Mouse (Mus musculus): Measurements from ENCODE around the gene Srarp. TPM values are rescaled to one million over a fixed set of nuclear protein-coding genes. Genes with fewer than 3 reads are reported as not detected.

Gene Srarp
- polyA plus RNA-seq, 1 experiment from 2014 or later = not detected

DNA sequence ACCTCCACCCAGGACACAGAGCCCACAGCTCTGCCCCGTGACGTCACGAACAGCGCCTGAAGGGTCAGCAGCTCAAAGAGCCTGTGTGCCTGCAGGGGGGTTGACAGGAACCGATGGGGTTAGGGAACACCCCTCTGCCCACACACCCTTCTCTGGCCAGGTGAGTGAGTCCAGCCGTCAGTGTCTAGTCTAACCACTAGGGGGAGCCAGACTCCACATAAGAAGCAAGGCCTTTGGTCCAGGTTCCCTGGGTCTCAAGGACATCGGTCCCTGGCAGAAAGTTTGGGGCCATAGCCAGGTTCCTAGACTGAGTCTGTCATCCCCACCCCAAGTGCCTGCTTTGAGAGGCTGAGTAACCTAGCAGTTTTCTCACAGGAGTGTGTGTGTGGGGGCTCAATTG lies 50.6 kb downstream of the Srarp start:
- peak; percentile 81 for DNase-seq (ENCODE audit: low spot score)
- peak; percentile 34; the same call in 1 of the 2 replicates for ATAC-seq (replicated peaks; ENCODE audit: low FRiP score, low TSS enrichment, low read depth)

More for the DNA sequence above, 50.6 kb downstream of the Srarp start:
- no peak overlapping the region for H3K27ac ChIP-seq (ENCODE audit: low read depth)
- no peak overlapping the region for H3K4me3 ChIP-seq (ENCODE audit: low read depth, low read length)
- H3K9ac ChIP-seq (ENCODE audit: low read length) = no peak overlapping the region
- WGBS = 0% methylated on average over 7 of the region's 7 CpGs
- H3K9me3 ChIP-seq (ENCODE audit: control insufficient read depth, low read length) = no peaks in the 10 kb centered on the region
- H3K36me3 ChIP-seq (ENCODE audit: control insufficient read depth, insufficient read depth, low read length) = no peaks in the 10 kb centered on the region
- no peak overlapping the region for H3K4me2 ChIP-seq (ENCODE audit: low read length)
- peaks cover 32% of the 10 kb centered on the region for H3K27me3 ChIP-seq (replicated peaks; ENCODE audit: control insufficient read depth, insufficient read depth, low read length)
- peaks cover 11% of the 10 kb centered on the region for H3K4me1 ChIP-seq (replicated peaks; ENCODE audit: control insufficient read depth, insufficient read depth, low read length)

Other genes starting within 250 kb of the Srarp start
- 4.6 and 4.9 TPM in 2 replicates for gene Rsg1, start 222.1 kb downstream of the Srarp start, polyA plus RNA-seq (2014; fragmentation: Nextera tagmentation; extraction: Ambion mirVana)
- 14.2 and 15.8 TPM in 2 replicates for gene Arhgef19, start 196.6 kb downstream of the Srarp start, polyA plus RNA-seq (2014; fragmentation: Nextera tagmentation; extraction: Ambion mirVana)
- gene Epha2, start 134.9 kb downstream of the Srarp start, polyA plus RNA-seq (2014; fragmentation: Nextera tagmentation; extraction: Ambion mirVana) = 3.4 and 3.5 TPM in 2 replicates
- gene Fam131c, start 67.9 kb downstream of the Srarp start, polyA plus RNA-seq (2014; fragmentation: Nextera tagmentation; extraction: Ambion mirVana) = 2.4 and 2.9 TPM in 2 replicates
- gene Clcnka, start 37.4 kb downstream of the Srarp start, polyA plus RNA-seq (2014; fragmentation: Nextera tagmentation; extraction: Ambion mirVana) = 0.30 TPM in 1 of 2 replicates, not detected in the other
- 0.51 TPM in 1 of 2 replicates, not detected in the other for gene Clcnkb, start 20.1 kb downstream of the Srarp start, polyA plus RNA-seq (2014; fragmentation: Nextera tagmentation; extraction: Ambion mirVana)
- gene Hspb7, start 15.3 kb downstream of the Srarp start, polyA plus RNA-seq (2014; fragmentation: Nextera tagmentation; extraction: Ambion mirVana) = 3.5 and 3.8 TPM in 2 replicates
- 29.9 and 30.9 TPM in 2 replicates for gene Zbtb17, start 8.5 kb upstream of the Srarp start, polyA plus RNA-seq (2014; fragmentation: Nextera tagmentation; extraction: Ambion mirVana)
- 12.8 and 14.9 TPM in 2 replicates for gene Spen, start 102.5 kb upstream of the Srarp start, polyA plus RNA-seq (2014; fragmentation: Nextera tagmentation; extraction: Ambion mirVana)
- gene Fblim1, start 170.0 kb upstream of the Srarp start, polyA plus RNA-seq (2014; fragmentation: Nextera tagmentation; extraction: Ambion mirVana) = 94.6 and 108 TPM in 2 replicates
- 6.0 and 8.4 TPM in 2 replicates for gene Tmem82, start 182.5 kb upstream of the Srarp start, polyA plus RNA-seq (2014; fragmentation: Nextera tagmentation; extraction: Ambion mirVana)
- 0.17 and 0.26 TPM in 2 replicates for gene Slc25a34, start 187.7 kb upstream of the Srarp start, polyA plus RNA-seq (2014; fragmentation: Nextera tagmentation; extraction: Ambion mirVana)
- gene Plekhm2, start 228.8 kb upstream of the Srarp start, polyA plus RNA-seq (2014; fragmentation: Nextera tagmentation; extraction: Ambion mirVana) = 3.2 and 3.7 TPM in 2 replicates
- 2.2 and 3.7 TPM in 2 replicates for gene Rsc1a1, start 249.5 kb upstream of the Srarp start, polyA plus RNA-seq (2014; fragmentation: Nextera tagmentation; extraction: Ambion mirVana)